Mouse (Mus musculus): ENCODE results near the gene Olfr1459. TPM values are rescaled to one million over a fixed set of nuclear protein-coding genes. Genes with fewer than 3 reads are reported as not detected.

Gene Olfr1459
- under 1 TPM in 1 of 2 experiments, not detected in 1; 0.07 TPM for total RNA-seq (2021)
- long read RNA-seq, experiment 1, result 0 reads
- long read RNA-seq, experiment 2, result 0 reads

- DNase-seq, result no peak
Measured at GRCm38 (mm10) chr19:13149449-13149848, at the start of gene Olfr1459. Gene Olfr1459, minus strand, starts transcription at chr19:13149549.

GRCm38 (mm10) chr19:13185434-13185833, 36.1 kb upstream of the Olfr1459 start, which contains the start of gene Olfr1462:
Gene Olfr1462, plus strand, starts transcription at chr19:13185734.
- DNase-seq, result no peak

- DNase-seq, result no peak
Measured at GRCm38 (mm10) chr19:13162700-13163099, 13.4 kb upstream of the Olfr1459 start, which contains the start of gene Olfr1461. Gene Olfr1461, plus strand, starts transcription at chr19:13163000.

- DNase-seq, result no peak
Measured at GRCm38 (mm10) chr19:13106675-13107074, 42.7 kb downstream of the Olfr1459 start, which contains the start of gene Olfr1458. Gene Olfr1458, minus strand, starts transcription at chr19:13106775.

GRCm38 (mm10) chr19:13097791-13098190, 51.6 kb downstream of the Olfr1459 start, which contains the start of gene Olfr1457:
Gene Olfr1457, minus strand, starts transcription at chr19:13097891.
- DNase-seq, result no peak

GRCm38 (mm10) chr19:13093908-13094307, 55.4 kb downstream of the Olfr1459 start:
- DNase-seq, result no peak

Other genes starting within 250 kb of the Olfr1459 start
- gene Olfr1447, start 245.8 kb downstream of the Olfr1459 start, total RNA-seq (2021), result not detected
- not detected for gene Olfr1448, start 225.1 kb downstream of the Olfr1459 start, total RNA-seq (2021)
- gene Olfr1449, start 218.7 kb downstream of the Olfr1459 start, total RNA-seq (2021), result not detected
- not detected for gene Olfr1450, start 199.3 kb downstream of the Olfr1459 start, total RNA-seq (2021)
- not detected for gene Olfr1451, start 154.5 kb downstream of the Olfr1459 start, total RNA-seq (2021)
- gene Olfr1453, start 121.2 kb downstream of the Olfr1459 start, total RNA-seq (2021), result not detected
- not detected for gene Olfr1454, start 88.9 kb downstream of the Olfr1459 start, total RNA-seq (2021)
- gene Olfr1457, start 51.7 kb downstream of the Olfr1459 start, total RNA-seq (2021), result not detected
- gene Olfr1458, start 42.8 kb downstream of the Olfr1459 start, total RNA-seq (2021), result not detected
- not detected for gene Olfr1461, start 13.5 kb upstream of the Olfr1459 start, total RNA-seq (2021)
- gene Olfr1462, start 36.2 kb upstream of the Olfr1459 start, total RNA-seq (2021), result not detected
- not detected for gene Olfr1463, start 81.8 kb upstream of the Olfr1459 start, total RNA-seq (2021)
- not detected for gene Olfr1465, start 166.0 kb upstream of the Olfr1459 start, total RNA-seq (2021)
- not detected for gene Olfr1466, start 189.3 kb upstream of the Olfr1459 start, total RNA-seq (2021)
- not detected for gene Olfr1467, start 212.7 kb upstream of the Olfr1459 start, total RNA-seq (2021)

Data from gastrocnemius, postnatal 10 days (tissue).